Mouse (Mus musculus): ENCODE measurements around the gene Pcyt1a. TPM values are rescaled to one million over a fixed set of nuclear protein-coding genes. Genes with fewer than 3 reads are reported as not detected.

Gene Pcyt1a
- polyA plus RNA-seq, 1 experiment from 2014 or later = 45.3 TPM

DNA sequence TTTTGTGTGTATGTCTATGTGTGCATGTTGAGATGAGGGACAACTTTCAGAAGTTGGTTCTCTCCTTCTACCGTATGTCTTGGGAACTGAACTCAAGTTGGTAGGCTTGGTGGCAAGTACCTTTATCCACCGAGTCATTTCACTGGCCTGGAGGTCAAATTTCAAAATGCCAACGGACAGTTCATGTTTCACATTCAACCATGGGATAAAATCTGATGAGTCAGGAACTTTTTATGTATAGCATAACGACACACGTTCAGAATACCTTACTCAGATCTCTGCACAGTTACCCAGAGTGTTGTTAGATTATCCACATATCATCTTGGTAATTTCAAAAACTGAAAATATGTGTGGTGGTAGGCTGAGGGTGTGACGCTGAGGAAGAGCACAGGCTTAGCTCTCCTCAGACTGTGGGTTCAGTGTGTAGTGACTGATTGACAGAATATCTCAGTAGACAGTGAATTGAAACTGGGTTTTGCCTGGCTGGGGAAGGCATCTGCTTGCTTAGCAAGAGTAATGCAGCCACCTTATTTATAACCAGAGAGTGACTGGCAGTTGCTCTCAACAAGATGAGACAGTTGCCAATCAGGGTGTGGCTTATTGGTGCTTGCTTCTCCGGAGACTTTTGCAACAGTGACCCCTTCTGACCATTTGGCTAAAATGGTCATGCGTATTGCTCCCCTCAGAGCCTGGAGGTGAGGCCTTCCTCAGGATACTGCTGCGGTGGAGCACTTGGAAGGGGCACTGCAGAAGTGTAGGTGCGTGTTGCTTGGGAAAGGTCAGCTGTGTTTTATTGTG is 27.1 kb downstream of the Pcyt1a start:
- no peak overlapping the region for H3K4me3 ChIP-seq (ENCODE audit: low read depth, low read length)
- no peaks in the 10 kb centered on the region for H3K9me3 ChIP-seq (replicated peaks; ENCODE audit: control insufficient read depth, low read length)
- DNase-seq (ENCODE audit: low spot score) (peak; percentile 49), ATAC-seq (no peak)
- no peak overlapping the region for H3K4me2 ChIP-seq (ENCODE audit: low read length)
- WGBS = 71% methylated on average over 10 of the region's 10 CpGs
- H3K4me1 ChIP-seq (ENCODE audit: control insufficient read depth, insufficient read depth, low read length) = no peaks in the 10 kb centered on the region
- no peak overlapping the region for H3K9ac ChIP-seq (ENCODE audit: low read length)
- H3K36me3 ChIP-seq (ENCODE audit: control insufficient read depth, insufficient read depth, low read length) = peaks cover 21% of the 10 kb centered on the region
- no peaks in the 10 kb centered on the region for H3K27me3 ChIP-seq (replicated peaks; ENCODE audit: control insufficient read depth, insufficient read depth, low read length)
- no peak overlapping the region for H3K27ac ChIP-seq (ENCODE audit: low read depth, low read length)

GRCm38 (mm10) chr16:32460518-32460917 is 29.8 kb downstream of the Pcyt1a start:
- WGBS = 65% methylated on average over 4 of the region's 4 CpGs
- H3K9ac ChIP-seq (ENCODE audit: low read length) = no peak overlapping the region

DNA sequence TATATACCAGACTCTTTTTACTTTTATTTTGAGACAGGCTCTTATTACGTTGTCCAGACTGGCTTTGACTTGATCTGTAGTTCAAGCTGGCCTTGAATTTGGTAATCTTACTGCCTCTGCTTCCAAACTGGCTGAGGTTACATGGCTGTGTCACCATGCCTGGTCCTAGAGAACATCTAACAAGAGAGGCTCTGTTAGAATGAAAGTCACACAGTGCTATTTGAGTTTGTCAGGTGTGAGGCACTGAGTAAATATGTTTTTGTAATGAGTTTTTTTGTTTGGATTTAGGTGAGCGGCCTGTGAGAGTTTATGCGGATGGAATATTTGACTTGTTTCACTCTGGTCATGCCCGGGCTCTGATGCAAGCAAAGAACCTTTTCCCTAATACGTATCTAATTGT is 31.0 kb downstream of the Pcyt1a start:
- Histone ChIP-seq H3K4me1 (ENCODE audit: control insufficient read depth, insufficient read depth, low read length) (no peaks in the 10 kb centered on the region), H3K9me3 (replicated peaks; ENCODE audit: control insufficient read depth, low read length) (no peaks in the 10 kb centered on the region), H3K4me2 (ENCODE audit: low read length) (no peak overlapping the region), H3K36me3 (ENCODE audit: control insufficient read depth, insufficient read depth, low read length) (peaks cover 13% of the 10 kb centered on the region; the same call in 1 of the 2 replicates), H3K27ac (ENCODE audit: low read depth, low read length) (no peak overlapping the region), H3K9ac (ENCODE audit: low read length) (no peak overlapping the region), H3K27me3 (replicated peaks; ENCODE audit: control insufficient read depth, insufficient read depth, low read length) (no peaks in the 10 kb centered on the region), H3K4me3 (ENCODE audit: low read depth, low read length) (no peak overlapping the region)
- WGBS = 93% methylated on average over 5 of the region's 5 CpGs
- DNase-seq (ENCODE audit: low spot score) (no peak), ATAC-seq (no peak)

More at GRCm38 (mm10) chr16:32460518-32460917, 29.8 kb downstream of the Pcyt1a start:
- no peak overlapping the region for H3K4me2 ChIP-seq (ENCODE audit: low read length)
- ATAC-seq (no peak), DNase-seq (ENCODE audit: low spot score) (no peak)
- no peak overlapping the region for H3K4me3 ChIP-seq (ENCODE audit: low read depth, low read length)
- no peaks in the 10 kb centered on the region for H3K9me3 ChIP-seq (replicated peaks; ENCODE audit: control insufficient read depth, low read length)
- no peaks in the 10 kb centered on the region for H3K27me3 ChIP-seq (replicated peaks; ENCODE audit: control insufficient read depth, insufficient read depth, low read length)
- peaks cover 20% of the 10 kb centered on the region; the same call in 1 of the 2 replicates for H3K36me3 ChIP-seq (ENCODE audit: control insufficient read depth, insufficient read depth, low read length)
- no peaks in the 10 kb centered on the region for H3K4me1 ChIP-seq (ENCODE audit: control insufficient read depth, insufficient read depth, low read length)
- H3K27ac ChIP-seq (ENCODE audit: low read depth, low read length) = no peak overlapping the region

DNA sequence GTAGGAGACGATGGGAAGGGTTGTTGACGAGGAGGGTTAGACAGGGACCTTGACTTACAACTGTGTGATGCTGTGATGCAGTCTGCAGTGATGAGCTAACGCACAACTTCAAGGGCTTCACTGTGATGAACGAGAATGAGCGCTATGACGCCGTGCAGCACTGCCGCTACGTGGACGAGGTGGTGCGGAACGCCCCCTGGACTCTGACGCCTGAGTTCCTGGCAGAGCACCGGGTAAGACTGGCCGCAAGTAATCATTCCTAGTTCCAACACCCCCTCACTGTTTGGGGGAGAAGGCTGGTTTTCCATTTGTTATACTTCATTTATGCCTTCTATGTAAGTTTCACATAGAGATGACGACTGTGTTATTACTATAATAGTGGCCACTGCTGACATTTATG is 32.2 kb downstream of the Pcyt1a start:
- no peaks in the 10 kb centered on the region for H3K27me3 ChIP-seq (replicated peaks; ENCODE audit: control insufficient read depth, insufficient read depth, low read length)
- 95% methylated on average over 16 of the region's 16 CpGs for WGBS
- H3K27ac ChIP-seq (ENCODE audit: low read depth, low read length) = no peak overlapping the region
- H3K9me3 ChIP-seq (replicated peaks; ENCODE audit: control insufficient read depth, low read length) = no peaks in the 10 kb centered on the region
- ATAC-seq (no peak), DNase-seq (ENCODE audit: low spot score) (no peak)
- no peak overlapping the region for H3K4me2 ChIP-seq (ENCODE audit: low read length)
- no peak overlapping the region for H3K9ac ChIP-seq (ENCODE audit: low read length)
- H3K4me3 ChIP-seq (ENCODE audit: low read depth, low read length) = no peak overlapping the region
- H3K36me3 ChIP-seq (ENCODE audit: control insufficient read depth, insufficient read depth, low read length) = peaks cover 20% of the 10 kb centered on the region; the same call in 1 of the 2 replicates
- H3K4me1 ChIP-seq (ENCODE audit: control insufficient read depth, insufficient read depth, low read length) = no peaks in the 10 kb centered on the region

GRCm38 (mm10) chr16:32463426-32463825 is 32.7 kb downstream of the Pcyt1a start:
- DNase-seq (ENCODE audit: low spot score) = no peak
- ATAC-seq = no peak
- peaks cover 24% of the 10 kb centered on the region; the same call in 1 of the 2 replicates for H3K36me3 ChIP-seq (ENCODE audit: control insufficient read depth, insufficient read depth, low read length)
- 97% methylated on average over 2 of the region's 2 CpGs for WGBS
- no peak overlapping the region for H3K4me2 ChIP-seq (ENCODE audit: low read length)
- H3K27me3 ChIP-seq (replicated peaks; ENCODE audit: control insufficient read depth, insufficient read depth, low read length) = no peaks in the 10 kb centered on the region
- H3K4me1 ChIP-seq (ENCODE audit: control insufficient read depth, insufficient read depth, low read length) = no peaks in the 10 kb centered on the region
- no peak overlapping the region for H3K4me3 ChIP-seq (ENCODE audit: low read depth, low read length)
- H3K9ac ChIP-seq (ENCODE audit: low read length) = no peak overlapping the region
- no peak overlapping the region for H3K27ac ChIP-seq (ENCODE audit: low read depth, low read length)
- H3K9me3 ChIP-seq (replicated peaks; ENCODE audit: control insufficient read depth, low read length) = no peaks in the 10 kb centered on the region

- no CpG with 5 or more reads among the region's 1 CpGs for WGBS
- Histone ChIP-seq H3K4me1 (ENCODE audit: control insufficient read depth, insufficient read depth, low read length) (no peaks in the 10 kb centered on the region), H3K27ac (ENCODE audit: low read depth, low read length) (no peak overlapping the region), H3K36me3 (ENCODE audit: control insufficient read depth, insufficient read depth, low read length) (peaks cover 33% of the 10 kb centered on the region), H3K4me3 (ENCODE audit: low read depth, low read length) (no peak overlapping the region), H3K9ac (ENCODE audit: low read length) (no peak overlapping the region), H3K9me3 (replicated peaks; ENCODE audit: control insufficient read depth, low read length) (no peaks in the 10 kb centered on the region), H3K27me3 (replicated peaks; ENCODE audit: control insufficient read depth, insufficient read depth, low read length) (no peaks in the 10 kb centered on the region), H3K4me2 (ENCODE audit: low read length) (no peak overlapping the region)
- ATAC-seq (no peak), DNase-seq (ENCODE audit: low spot score) (no peak)
These were observed 34.2 kb downstream of the Pcyt1a start for GRCm38 (mm10) chr16:32464908-32465307.

DNA sequence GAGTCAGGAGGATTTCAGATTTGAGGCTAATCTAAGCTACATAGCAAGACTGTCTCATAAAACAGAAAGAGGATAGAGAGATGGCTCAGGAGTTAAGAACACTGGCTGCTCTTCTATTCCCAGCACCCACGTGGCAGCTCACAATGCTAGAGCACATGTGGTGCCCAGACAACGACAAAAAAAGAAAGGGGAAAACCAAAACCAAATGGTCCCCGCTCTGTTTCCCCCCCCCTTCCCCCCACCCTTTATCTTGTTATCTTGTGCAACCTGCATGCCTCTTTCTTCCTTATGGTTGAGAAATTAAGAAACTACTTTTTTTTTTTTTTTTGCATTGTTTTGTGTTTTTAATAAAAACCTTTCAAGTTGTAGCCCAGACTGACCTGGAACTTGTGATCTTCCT is 37.8 kb downstream of the Pcyt1a start:
- 78% methylated on average over 3 of the region's 3 CpGs for WGBS
- H3K27me3 ChIP-seq (replicated peaks; ENCODE audit: control insufficient read depth, insufficient read depth, low read length) = no peaks in the 10 kb centered on the region
- no peak overlapping the region for H3K4me2 ChIP-seq (ENCODE audit: low read length)
- H3K4me1 ChIP-seq (ENCODE audit: control insufficient read depth, insufficient read depth, low read length) = no peaks in the 10 kb centered on the region
- no peak overlapping the region for H3K27ac ChIP-seq (ENCODE audit: low read depth, low read length)
- no peaks in the 10 kb centered on the region for H3K9me3 ChIP-seq (replicated peaks; ENCODE audit: control insufficient read depth, low read length)
- no peak overlapping the region for H3K4me3 ChIP-seq (ENCODE audit: low read depth, low read length)
- DNase-seq (ENCODE audit: low spot score) = no peak
- no peak overlapping the region for H3K9ac ChIP-seq (ENCODE audit: low read length)
- ATAC-seq = no peak
- H3K36me3 ChIP-seq (ENCODE audit: control insufficient read depth, insufficient read depth, low read length) = peaks cover 61% of the 10 kb centered on the region

- Histone ChIP-seq H3K4me1 (ENCODE audit: control insufficient read depth, insufficient read depth, low read length) (no peaks in the 10 kb centered on the region), H3K36me3 (ENCODE audit: control insufficient read depth, insufficient read depth, low read length) (peaks cover 55% of the 10 kb centered on the region), H3K4me2 (ENCODE audit: low read length) (no peak overlapping the region), H3K9me3 (replicated peaks; ENCODE audit: control insufficient read depth, low read length) (no peaks in the 10 kb centered on the region), H3K9ac (ENCODE audit: low read length) (no peak overlapping the region), H3K4me3 (ENCODE audit: low read depth, low read length) (no peak overlapping the region), H3K27me3 (replicated peaks; ENCODE audit: control insufficient read depth, insufficient read depth, low read length) (no peaks in the 10 kb centered on the region), H3K27ac (ENCODE audit: low read depth, low read length) (no peak overlapping the region)
- ATAC-seq = no peak
- 85% methylated on average over 5 of the region's 5 CpGs for WGBS
- no peak for DNase-seq (ENCODE audit: low spot score)
These were observed 38.8 kb downstream of the Pcyt1a start for GRCm38 (mm10) chr16:32469404-32470105.
